Mouse (Mus musculus) cortical plate, adult 2 months (tissue): ENCODE results near the gene Trex1.

Experiments
- CTCF ChIP-seq: fragments of 200-500 bp; IDR thresholded peaks from 2 replicates; pipeline ENCODE4 v1.5.1; 2011; ENCODE audit warnings: mild to moderate bottlenecking, control low read depth, low read length; ENCODE audit not compliant: insufficient read depth; ENCODE audit errors: extremely low read depth
- POLR2A ChIP-seq: fragments of 200-500 bp; IDR thresholded peaks from 2 replicates; pipeline ENCODE4 v1.6.1; 2011; ENCODE audit warnings: mild to moderate bottlenecking, low read length, control low read depth; ENCODE audit not compliant: insufficient read depth; ENCODE audit errors: extremely low read depth

GRCm38 (mm10) chr9:109031001-109031400 lies 28.5 kb downstream of the Trex1 start:
- TF ChIP-seq CTCF (no peak), POLR2A (no peak)
